Mouse (Mus musculus) MEL (cell line): ENCODE measurements around the gene 1700025G04Rik. TPM values are rescaled to one million over a fixed set of nuclear protein-coding genes. Genes with fewer than 3 reads are reported as not detected.

ENCODE experiments used
- DNase-seq: peaks from one replicate; pipeline ENCODE4 v3.0.0; 2011; ENCODE audit warnings: low read depth, low spot score
- H3K27ac ChIP-seq: 2 replicates; pipeline ENCODE4 v1.5.1; 2012; ENCODE audit warnings: low read depth, mild to moderate bottlenecking, control low read depth, low read length, moderate library complexity; ENCODE audit not compliant: control insufficient read depth
- H3K27me3 ChIP-seq, 2 experiments: fragments of 150-350 bp in 1 of 2; sonication (generic) in 1 of 2; 2 replicates each; pipeline ENCODE4 v1.6.1; 2012; ENCODE audit warnings: low read length in 2 of 2, mild to moderate bottlenecking in 2 of 2, improper control_type of control experiment in 1 of 2, moderate library complexity in 1 of 2; ENCODE audit not compliant: insufficient read depth in 2 of 2, control insufficient read depth in 1 of 2
- H3K36me3 ChIP-seq, 2 experiments: 2 replicates each; pipeline ENCODE4 v1.6.1; 2012 to 2014; ENCODE audit warnings: low read length in 2 of 2, improper control_type of control experiment in 1 of 2, inconsistent platforms in 1 of 2, mild to moderate bottlenecking in 1 of 2; ENCODE audit not compliant: insufficient read depth in 2 of 2, control insufficient read depth in 1 of 2
- H3K4me1 ChIP-seq, 2 experiments: fragments of 150-350 bp in 1 of 2; sonication (generic) in 1 of 2; 2 replicates each; pipeline ENCODE4 v1.6.1; 2012; ENCODE audit warnings: low read length in 2 of 2, improper control_type of control experiment in 1 of 2, mild to moderate bottlenecking in 1 of 2; ENCODE audit not compliant: insufficient read depth in 2 of 2, control insufficient read depth in 1 of 2
- H3K4me3 ChIP-seq, 2 experiments: fragments of 150-350 bp in 1 of 2; sonication (generic) in 1 of 2; 2 replicates each; pipeline ENCODE4 v1.5.1; 2012; ENCODE audit warnings: low read depth in 2 of 2, low read length in 2 of 2, mild to moderate bottlenecking in 2 of 2, moderate library complexity in 2 of 2, control low read depth in 1 of 2, improper control_type of control experiment in 1 of 2; ENCODE audit not compliant: control insufficient read depth in 1 of 2, insufficient read depth in 1 of 2
- H3K79me2 ChIP-seq: 2 replicates; pipeline ENCODE4 v1.6.1; 2012; ENCODE audit warnings: mild to moderate bottlenecking, low read length, moderate library complexity; ENCODE audit not compliant: control insufficient read depth, poor library complexity, insufficient read depth
- H3K9ac ChIP-seq: 2 replicates; pipeline ENCODE4 v1.6.1; 2012; ENCODE audit warnings: low read depth, mild to moderate bottlenecking, control low read depth, low read length, moderate library complexity; ENCODE audit not compliant: control insufficient read depth, poor library complexity, severe bottlenecking
- H3K9me3 ChIP-seq: fragments of 150-350 bp; sonication (generic); replicated peaks from 2 replicates; pipeline ENCODE4 v1.6.1; 2012; ENCODE audit warnings: mild to moderate bottlenecking, low read length, improper control_type of control experiment, moderate library complexity; ENCODE audit not compliant: insufficient read depth
- BHLHE40 ChIP-seq: IDR thresholded peaks from 2 replicates; pipeline ENCODE4 v1.6.1; 2012; ENCODE audit warnings: low read depth, mild to moderate bottlenecking, inconsistent platforms, low read length, improper control_type of control experiment, borderline replicate concordance
- CHD1 ChIP-seq: IDR thresholded peaks from 2 replicates; pipeline ENCODE4 v1.6.1; 2012; ENCODE audit warnings: low read depth, mild to moderate bottlenecking, inconsistent platforms, low read length, improper control_type of control experiment
- E2F4 ChIP-seq: IDR thresholded peaks from 2 replicates; pipeline ENCODE4 v1.6.1; 2011; ENCODE audit warnings: low read depth, low read length, improper control_type of control experiment, borderline replicate concordance
- EP300 ChIP-seq, 2 experiments: IDR thresholded peaks; 2 replicates each; pipeline ENCODE4 v1.6.1; 2011; ENCODE audit warnings: improper control_type of control experiment in 2 of 2, low read length in 2 of 2, low read depth in 1 of 2, mild to moderate bottlenecking in 1 of 2
- ETS1 ChIP-seq: IDR thresholded peaks from 2 replicates; pipeline ENCODE4 v1.6.1; 2012; ENCODE audit warnings: low read depth, mild to moderate bottlenecking, inconsistent platforms, low read length, improper control_type of control experiment, moderate library complexity
- GABPA ChIP-seq: IDR thresholded peaks from 2 replicates; pipeline ENCODE4 v1.6.1; 2012; ENCODE audit warnings: low read depth, mild to moderate bottlenecking, inconsistent platforms, low read length, improper control_type of control experiment, moderate library complexity
- GATA1 ChIP-seq: IDR thresholded peaks from 2 replicates; pipeline ENCODE4 v1.6.1; 2011; ENCODE audit warnings: low read depth, low read length, improper control_type of control experiment
- HCFC1 ChIP-seq: IDR thresholded peaks from 2 replicates; pipeline ENCODE4 v1.6.1; 2012; ENCODE audit warnings: low read depth, mild to moderate bottlenecking, inconsistent platforms, low read length, improper control_type of control experiment, moderate library complexity
- JUND ChIP-seq: IDR thresholded peaks from 2 replicates; pipeline ENCODE4 v1.6.1; 2011; ENCODE audit warnings: low read depth, mild to moderate bottlenecking, improper control_type of control experiment, low read length
- MAZ ChIP-seq: IDR thresholded peaks from 2 replicates; pipeline ENCODE4 v1.6.1; 2012; ENCODE audit warnings: low read depth, mild to moderate bottlenecking, inconsistent platforms, low read length, improper control_type of control experiment
- MEF2A ChIP-seq: IDR thresholded peaks from 2 replicates; pipeline ENCODE4 v1.6.1; 2014; ENCODE audit warnings: low read depth, mild to moderate bottlenecking, inconsistent platforms, low read length, improper control_type of control experiment; ENCODE audit not compliant: poor library complexity, insufficient replicate concordance, severe bottlenecking; ENCODE audit errors: extremely low read depth
- MYB ChIP-seq: IDR thresholded peaks from 2 replicates; pipeline ENCODE4 v1.6.1; 2011; ENCODE audit warnings: mild to moderate bottlenecking, low read depth, low read length, improper control_type of control experiment
- MYC ChIP-seq: IDR thresholded peaks from 2 replicates; pipeline ENCODE4 v1.6.1; 2011; ENCODE audit warnings: low read depth, mild to moderate bottlenecking, low read length, improper control_type of control experiment, moderate library complexity
- NELFE ChIP-seq: IDR thresholded peaks from 2 replicates; pipeline ENCODE4 v1.6.1; 2011; ENCODE audit warnings: low read depth, low read length, improper control_type of control experiment
- POLR2AphosphoS2 ChIP-seq: IDR thresholded peaks from 2 replicates; pipeline ENCODE4 v1.6.1; 2011; ENCODE audit warnings: low read length, improper control_type of control experiment
- RAD21 ChIP-seq: IDR thresholded peaks from 2 replicates; pipeline ENCODE4 v1.6.1; 2011; ENCODE audit warnings: mild to moderate bottlenecking, low read depth, low read length, improper control_type of control experiment
- RCOR1 ChIP-seq: IDR thresholded peaks from 2 replicates; pipeline ENCODE4 v1.6.1; 2012; ENCODE audit warnings: low read depth, mild to moderate bottlenecking, inconsistent platforms, low read length, improper control_type of control experiment
- SMC3 ChIP-seq: IDR thresholded peaks from 2 replicates; pipeline ENCODE4 v1.6.1; 2011; ENCODE audit warnings: low read depth, low read length, improper control_type of control experiment
- TAL1 ChIP-seq: IDR thresholded peaks from 2 replicates; pipeline ENCODE4 v1.6.1; 2012; ENCODE audit warnings: mild to moderate bottlenecking, inconsistent platforms, low read length, moderate library complexity, mixed read lengths
- TCF12 ChIP-seq: IDR thresholded peaks from 2 replicates; pipeline ENCODE4 v1.6.1; 2014; ENCODE audit warnings: low read depth, mild to moderate bottlenecking, inconsistent platforms, low read length, improper control_type of control experiment, moderate library complexity
- UBTF ChIP-seq: IDR thresholded peaks from 2 replicates; pipeline ENCODE4 v1.6.1; 2012; ENCODE audit warnings: low read depth, mild to moderate bottlenecking, inconsistent platforms, low read length, improper control_type of control experiment, moderate library complexity, borderline replicate concordance; ENCODE audit not compliant: insufficient read depth
- USF2 ChIP-seq, 2 experiments: IDR thresholded peaks; 2 replicates each; pipeline ENCODE4 v1.6.1; 2011 to 2012; ENCODE audit warnings: improper control_type of control experiment in 2 of 2, low read length in 2 of 2, borderline replicate concordance in 1 of 2, inconsistent platforms in 1 of 2, low read depth in 1 of 2, mild to moderate bottlenecking in 1 of 2; ENCODE audit not compliant: insufficient read depth in 1 of 2
- ZNF384 ChIP-seq: IDR thresholded peaks from 2 replicates; pipeline ENCODE4 v1.6.1; 2012; ENCODE audit warnings: low read depth, mild to moderate bottlenecking, inconsistent platforms, low read length, improper control_type of control experiment
- polyA plus RNA-seq, 2 experiments: library from polyadenylated mRNA; stranded (reverse) in 1 of 2; unstranded in 1 of 2; fragments of >175 nt in 1 of 2; fragments of >200 nt in 1 of 2; gene quantifications; 2 replicates each; pipeline versions ENCODE4 v1.2.1 to v1.2.4; 2012; ENCODE audit warnings: low replicate concordance in 2 of 2, low read depth in 1 of 2; ENCODE audit not compliant: insufficient read length in 2 of 2, insufficient read depth in 1 of 2, missing spikeins in 1 of 2
- total RNA-seq: library from RNA; depleted of rRNA; stranded (reverse); fragments of 300-350 nt; gene quantifications from 2 replicates; pipeline ENCODE4 v1.2.3, GENCODE M21; 2012

Gene 1700025G04Rik
- total and polyA plus RNA-seq, 3 experiments: 0.04 to 0.91 TPM; not detected in 1

- H3K79me2 ChIP-seq: no peaks in the 10 kb centered on the region
- H3K36me3 ChIP-seq: peaks cover 0 to 5% of the 10 kb centered on the region in 2 experiments; a peak in 1 of 4 replicates
- peaks cover 0 to 10% of the 10 kb centered on the region in 2 experiments; a peak in 2 of 4 replicates for H3K4me1 ChIP-seq
- no peak overlapping the region for H3K27ac ChIP-seq
- no peak overlapping the region for H3K9ac ChIP-seq
- DNase-seq: no peak
- H3K9me3 ChIP-seq: no peaks in the 10 kb centered on the region
- H3K27me3 ChIP-seq: no peaks in the 10 kb centered on the region; a peak in 2 of 4 replicates
- no peak for TF ChIP-seq BHLHE40
- TF ChIP-seq MYB: no peak
- no peak for TF ChIP-seq USF2 (IDR thresholded peaks at IDR 0.05; ENCODE audit: borderline replicate concordance in 1 of 2, insufficient read depth in 1 of 2, low read depth in 1 of 2, low read length in 2 of 2)
- no peak for TF ChIP-seq TCF12
- no peak for TF ChIP-seq JUND
- TF ChIP-seq RCOR1: no peak
- no peak for TF ChIP-seq MAZ
- TF ChIP-seq, all 39 proteins: peak for 0
- no peak overlapping the region for H3K4me3 ChIP-seq
These were observed 38.1 kb downstream of the 1700025G04Rik start for GRCm38 (mm10) chr1:152051858-152052257.

DNA sequence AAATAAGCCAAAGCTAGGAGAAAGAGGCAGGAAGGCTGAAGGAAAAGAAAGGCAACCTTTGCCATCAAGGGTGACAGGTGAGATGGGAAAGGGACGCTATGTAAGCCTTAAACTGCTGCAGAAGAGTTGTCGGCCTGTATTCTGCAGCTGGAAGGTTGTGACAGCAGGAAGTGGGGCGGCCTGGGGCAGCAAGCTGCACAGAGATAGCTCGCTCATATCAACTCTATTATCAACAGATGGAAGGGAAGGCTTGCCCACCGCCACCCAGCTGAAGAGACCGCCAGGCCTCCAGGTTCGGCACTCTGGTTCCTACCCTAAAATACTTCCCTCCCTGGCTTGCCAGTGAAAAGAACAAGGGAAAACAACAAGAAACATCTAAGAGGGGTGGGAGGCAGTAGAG lies 39.9 kb downstream of the 1700025G04Rik start:
- H3K9ac ChIP-seq: no peak overlapping the region
- H3K79me2 ChIP-seq: no peaks in the 10 kb centered on the region
- peaks cover 0 to 5% of the 10 kb centered on the region in 2 experiments; a peak in 1 of 4 replicates for H3K36me3 ChIP-seq
- H3K27ac ChIP-seq: no peak overlapping the region
- TF ChIP-seq ETS1: peak; percentile 82
- TF ChIP-seq TAL1: peak; percentile 79
- peak; percentile 55; the same call in 1 of the 2 replicates for TF ChIP-seq GATA1
- TF ChIP-seq TCF12: peak; percentile 89
- TF ChIP-seq EP300 (IDR thresholded peaks at IDR 0.05; ENCODE audit: low read depth in 1 of 2, low read length in 2 of 2): peak; percentile 55 to 73; a peak in 3 of 4 replicates
- no peak for TF ChIP-seq MEF2A
- H3K4me1 ChIP-seq: peaks cover 0 to 10% of the 10 kb centered on the region in 2 experiments; a peak in 2 of 4 replicates
- peak; percentile 45 for DNase-seq
- H3K9me3 ChIP-seq: no peaks in the 10 kb centered on the region
- H3K4me3 ChIP-seq: no peak overlapping the region
- no peaks in the 10 kb centered on the region; a peak in 2 of 4 replicates for H3K27me3 ChIP-seq

GRCm38 (mm10) chr1:152048291-152048690 lies 41.6 kb downstream of the 1700025G04Rik start:
- no peak for TF ChIP-seq MEF2A
- TF ChIP-seq ZNF384: no peak
- no peak for TF ChIP-seq USF2 (IDR thresholded peaks at IDR 0.05; ENCODE audit: borderline replicate concordance in 1 of 2, insufficient read depth in 1 of 2, low read depth in 1 of 2, low read length in 2 of 2)
- TF ChIP-seq GABPA: no peak
- TF ChIP-seq SMC3: no peak
- no peak for TF ChIP-seq CHD1
- no peak for TF ChIP-seq MYC
- no peak for TF ChIP-seq E2F4
- TF ChIP-seq HCFC1: no peak
- TF ChIP-seq UBTF: no peak
- TF ChIP-seq NELFE: no peak
- no peak for TF ChIP-seq GATA1
- TF ChIP-seq POLR2AphosphoS2: no peak
- no peak for TF ChIP-seq RAD21
- H3K4me1 ChIP-seq: peaks cover 0 to 8% of the 10 kb centered on the region in 2 experiments; a peak in 2 of 4 replicates
- H3K27ac ChIP-seq: no peak overlapping the region
- H3K36me3 ChIP-seq: peaks cover 0 to 5% of the 10 kb centered on the region in 2 experiments; a peak in 1 of 4 replicates
- H3K9me3 ChIP-seq: no peaks in the 10 kb centered on the region
- H3K79me2 ChIP-seq: no peaks in the 10 kb centered on the region
- no peak for DNase-seq
- no peak overlapping the region for H3K4me3 ChIP-seq
- H3K9ac ChIP-seq: no peak overlapping the region
- H3K27me3 ChIP-seq: no peaks in the 10 kb centered on the region; a peak in 2 of 4 replicates
